Mouse (Mus musculus) heart, adult 2 months (tissue): Measurements from ENCODE around the gene Ift43.

ENCODE experiments used
- CTCF ChIP-seq: fragments of 200-600 bp; IDR thresholded peaks from 2 replicates; pipeline ENCODE4 v1.8.1; 2022; ENCODE audit warnings: antibody characterized with exemption, mild to moderate bottlenecking, moderate library complexity
- EP300 ChIP-seq: fragments of 200-500 bp; IDR thresholded peaks from 2 replicates; pipeline ENCODE4 v1.6.1; 2011; ENCODE audit warnings: low read depth, low read length, control low read depth; ENCODE audit not compliant: insufficient read depth
- POLR2A ChIP-seq: fragments of 200-500 bp; IDR thresholded peaks from 2 replicates; pipeline ENCODE4 v1.6.1; 2011; ENCODE audit warnings: mild to moderate bottlenecking, low read depth, low read length, control low read depth; ENCODE audit not compliant: insufficient read depth

- no peak for TF ChIP-seq POLR2A
- no peak for TF ChIP-seq CTCF
- no peak for TF ChIP-seq EP300
These were observed 25.4 kb upstream of the Ift43 start for GRCm38 (mm10) chr12:86056976-86057375.
